9 mouse cellular contexts compared by ENCODE assay signal in genomic region chr3:152166699-152167451, GRCm38 (mm10). TPM values are rescaled to one million over a fixed set of nuclear protein-coding genes. Genes with fewer than 3 reads are reported as not detected.
DNase-seq lines count a peak whose midpoint lies in the region; ATAC-seq and TF ChIP-seq lines count a peak whose summit lies in the region.
"Had no signal": no experiment of that assay in that cellular context is flagged by ENCODE, and none has a peak within 500 bp of the region (broad histone marks: within the 10 kb centered on the region; RNA-seq: fewer than 3 reads in every experiment).

No protein-coding gene starts in this region.

- H3K27me3 ChIP-seq in kidney, embryonic 14.5 days (ENCODE audit: control insufficient read depth, insufficient read depth, low read length): peaks cover 9% of the 10 kb centered on the region
- peaks cover 14% of the 10 kb centered on the region for H3K27me3 ChIP-seq in hindbrain, embryonic 13.5 days
- H3K27me3 ChIP-seq in neural tube, embryonic 11.5 days (ENCODE audit: control insufficient read depth, insufficient read depth, low read length): peaks cover 14% of the 10 kb centered on the region

- H3K9me3 ChIP-seq in kidney, embryonic 14.5 days (ENCODE audit: control insufficient read depth, low read length): no peaks in the 10 kb centered on the region
- H3K9me3 ChIP-seq in hindbrain, embryonic 13.5 days: 0 out of 2 replicates have a peak, but pooled peaks cover 7% of the 10 kb centered on the region
- H3K9me3 ChIP-seq in neural tube, embryonic 11.5 days (ENCODE audit: control insufficient read depth, low read length): no peaks in the 10 kb centered on the region

- no peak overlapping the region for H3K27ac ChIP-seq in kidney, embryonic 14.5 days (ENCODE audit: low read depth, low read length)
- H3K27ac ChIP-seq in cortical plate, adult 2 months (ENCODE audit: insufficient read depth, low read length): no peak overlapping the region
- H3K27ac ChIP-seq in hindbrain, embryonic 13.5 days: peak overlapping the region; percentile 80
- no peak overlapping the region for H3K27ac ChIP-seq in neural tube, embryonic 11.5 days (ENCODE audit: low read depth, low read length)

- TF ChIP-seq CTCF in cortical plate, adult 2 months (IDR thresholded peaks at IDR 0.05; ENCODE audit: extremely low read depth, insufficient read depth, low read length): no peak

- WGBS in kidney, embryonic 14.5 days: 7% methylated on average over 29 of the region's 29 CpGs
- 9% methylated on average over 29 of the region's 29 CpGs for WGBS in hindbrain, embryonic 13.5 days
- 9% methylated on average over 29 of the region's 29 CpGs for WGBS in neural tube, embryonic 11.5 days

- peak overlapping the region; percentile 47 for H3K4me2 ChIP-seq in kidney, embryonic 14.5 days (replicated peaks; ENCODE audit: low read depth, low read length)
- H3K4me2 ChIP-seq in hindbrain, embryonic 13.5 days: peak overlapping the region; percentile 93
- H3K4me2 ChIP-seq in neural tube, embryonic 11.5 days (ENCODE audit: low read depth): peak overlapping the region; percentile 97

- no peaks in the 10 kb centered on the region for H3K36me3 ChIP-seq in kidney, embryonic 14.5 days (ENCODE audit: control insufficient read depth, insufficient read depth, low read length)
- H3K36me3 ChIP-seq in hindbrain, embryonic 13.5 days: no peaks in the 10 kb centered on the region
- no peaks in the 10 kb centered on the region for H3K36me3 ChIP-seq in neural tube, embryonic 11.5 days (ENCODE audit: control insufficient read depth, insufficient read depth, low read length)

- no peak for DNase-seq in kidney, postnatal 14 days
- peak; percentile 48 for DNase-seq in neural tube, embryonic 11.5 days (ENCODE audit: low spot score)
- no peak for DNase-seq in gastrocnemius, postnatal 36 days
- DNase-seq in thymus, adult 18-20 months: no peak
- no peak for DNase-seq in right cerebral cortex, postnatal 14 days

- ATAC-seq in kidney, embryonic 14.5 days (ENCODE audit: low FRiP score, low TSS enrichment): peak; percentile 44; the same call in 1 of the 2 replicates
- peak; percentile 53 for ATAC-seq in hindbrain, embryonic 13.5 days (ENCODE audit: low FRiP score)
- peak; percentile 14; the same call in 1 of the 2 replicates for ATAC-seq in neural tube, embryonic 11.5 days (ENCODE audit: insufficient read depth, low FRiP score, low TSS enrichment)

- intact Hi-C loops in gastrocnemius, postnatal 36 days (cut with DNase I): no loop called here

- peak overlapping the region; percentile 26 for H3K4me3 ChIP-seq in kidney, embryonic 14.5 days (ENCODE audit: low read length)
- H3K4me3 ChIP-seq in cortical plate, adult 2 months (ENCODE audit: insufficient read depth, low read length): peak overlapping the region; percentile 36; the same call in 1 of the 2 replicates
- H3K4me3 ChIP-seq in hindbrain, embryonic 13.5 days: peak overlapping the region; percentile 65
- peak overlapping the region; percentile 14 for H3K4me3 ChIP-seq in neural tube, embryonic 11.5 days (ENCODE audit: low read depth, low read length)

- no peak overlapping the region for H3K9ac ChIP-seq in kidney, embryonic 14.5 days (ENCODE audit: low read depth, low read length)
- peak overlapping the region; percentile 61 for H3K9ac ChIP-seq in hindbrain, embryonic 13.5 days
- H3K9ac ChIP-seq in neural tube, embryonic 11.5 days (ENCODE audit: low read length): peak overlapping the region; percentile 7

- TF ChIP-seq POLR2A in cortical plate, adult 2 months (IDR thresholded peaks at IDR 0.05; ENCODE audit: extremely low read depth, insufficient read depth, low read length): no peak

- H3K4me1 ChIP-seq in kidney, embryonic 14.5 days (ENCODE audit: control insufficient read depth, insufficient read depth, low read length): peaks cover 22% of the 10 kb centered on the region; the same call in 1 of the 2 replicates
- H3K4me1 ChIP-seq in cortical plate, adult 2 months (ENCODE audit: control insufficient read depth, insufficient read depth, low read length): no peaks in the 10 kb centered on the region
- peaks cover 32% of the 10 kb centered on the region for H3K4me1 ChIP-seq in hindbrain, embryonic 13.5 days (replicated peaks)
- H3K4me1 ChIP-seq in neural tube, embryonic 11.5 days (ENCODE audit: control insufficient read depth, insufficient read depth, low read length): peaks cover 11% of the 10 kb centered on the region; the same call in 1 of the 2 replicates

RNA-seq across cellular contexts. Expression of gene Gipc2, which starts 0.8 kb away (rescaled TPM):
- 16.0 and 22.2 TPM in 2 replicates for polyA plus RNA-seq in kidney, embryonic 14.5 days (2014; fragmentation: Nextera tagmentation; extraction: Ambion mirVana)
- 1.9 and 3.5 TPM in 2 replicates for polyA plus RNA-seq in cortical plate, adult 2 months (2012; rRNA removed)
- 8.4 and 9.2 TPM in 2 replicates for polyA plus RNA-seq in hindbrain, embryonic 13.5 days (2015; fragmentation: Nextera tagmentation; extraction: Ambion mirVana)
- polyA plus RNA-seq in neural tube, embryonic 11.5 days (2014; fragmentation: Nextera tagmentation; extraction: Ambion mirVana): 1.1 and 1.6 TPM in 2 replicates
- total RNA-seq in gastrocnemius, postnatal 36 days (2021): under 1 TPM; 0.20 to 0.69 TPM
- total RNA-seq: hematopoietic stem cell, adult 5-6 weeks had no signal

RNA-seq across cellular contexts. Expression of gene Dnajb4, which starts 43.2 kb away (rescaled TPM):
- polyA plus RNA-seq in kidney, embryonic 14.5 days (2014; fragmentation: Nextera tagmentation; extraction: Ambion mirVana): 23.9 and 26.2 TPM in 2 replicates
- 49.7 and 50.8 TPM in 2 replicates for polyA plus RNA-seq in cortical plate, adult 2 months (2012; rRNA removed)
- polyA plus RNA-seq in hindbrain, embryonic 13.5 days (2015; fragmentation: Nextera tagmentation; extraction: Ambion mirVana): 37.0 and 37.5 TPM in 2 replicates
- polyA plus RNA-seq in neural tube, embryonic 11.5 days (2014; fragmentation: Nextera tagmentation; extraction: Ambion mirVana): 26.5 and 27.0 TPM in 2 replicates
- 10 to 100 TPM; 46.6 to 52.2 TPM for total RNA-seq in gastrocnemius, postnatal 36 days (2021)

RNA-seq across cellular contexts. Expression of gene Fubp1, which starts 43.3 kb away (rescaled TPM):
- polyA plus RNA-seq in kidney, embryonic 14.5 days (2014; fragmentation: Nextera tagmentation; extraction: Ambion mirVana): 283 and 332 TPM in 2 replicates
- 88.2 and 95.0 TPM in 2 replicates for polyA plus RNA-seq in cortical plate, adult 2 months (2012; rRNA removed)
- polyA plus RNA-seq in hindbrain, embryonic 13.5 days (2015; fragmentation: Nextera tagmentation; extraction: Ambion mirVana): 297 and 299 TPM in 2 replicates
- 399 and 403 TPM in 2 replicates for polyA plus RNA-seq in neural tube, embryonic 11.5 days (2014; fragmentation: Nextera tagmentation; extraction: Ambion mirVana)
- total RNA-seq in gastrocnemius, postnatal 36 days (2021): 10 to 100 TPM; 21.5 to 30.1 TPM

Comparison
In these comparisons a context has a peak if more than half of its experiments do, and no peak if none do; other contexts are left out.
1. H3K4me2 ChIP-seq: peak in every context shown above with its lines; median percentile 97 in neural tube, embryonic 11.5 days; 93 in hindbrain, embryonic 13.5 days; 47 in kidney, embryonic 14.5 days.
2. H3K4me3 ChIP-seq: peak in every context shown above with its lines; median percentile 65 in hindbrain, embryonic 13.5 days; 36 in cortical plate, adult 2 months; 26 in kidney, embryonic 14.5 days; 14 in neural tube, embryonic 11.5 days.